Mouse (Mus musculus): ENCODE data around the gene Pheta1.

Pheta1 gene

GRCm38 (mm10) chr5:121894647-121895046 lies 45.9 kb downstream of the Pheta1 start:
- no peak for DNase-seq

GRCm38 (mm10) chr5:121895117-121895756 lies 46.5 kb downstream of the Pheta1 start:
- DNase-seq: no peak

- no peak for DNase-seq
These were observed 54.3 kb downstream of the Pheta1 start for GRCm38 (mm10) chr5:121902809-121903745.
